Mouse (Mus musculus) CH12.LX (cell line): ENCODE results near the gene Naa40.

Experiments
- CHD1 ChIP-seq: IDR thresholded peaks from 2 replicates; pipeline ENCODE4 v1.6.1; 2012; ENCODE audit warnings: low read depth, low read length, improper control_type of control experiment, inconsistent platforms
- CHD2 ChIP-seq: IDR thresholded peaks from 2 replicates; pipeline ENCODE4 v1.6.1; 2011; ENCODE audit warnings: low read length, improper control_type of control experiment
- CTCF ChIP-seq, 2 experiments: IDR thresholded peaks in 1 of 2; conservative IDR thresholded peaks in 1 of 2; 2 replicates each; pipeline ENCODE4 v1.5.1; 2011 to 2012; ENCODE audit warnings: low read depth in 2 of 2, low read length in 2 of 2, improper control_type of control experiment in 1 of 2, inconsistent platforms in 1 of 2, mild to moderate bottlenecking in 1 of 2, moderate library complexity in 1 of 2
- MAX ChIP-seq: IDR thresholded peaks from 2 replicates; pipeline ENCODE4 v1.6.1; 2011; ENCODE audit warnings: low read length, improper control_type of control experiment
- MEF2A ChIP-seq: IDR thresholded peaks from 2 replicates; pipeline ENCODE4 v1.6.1; 2014; ENCODE audit warnings: low read depth, mild to moderate bottlenecking, inconsistent platforms, low read length, improper control_type of control experiment, borderline replicate concordance
- NELFE ChIP-seq: IDR thresholded peaks from 2 replicates; pipeline ENCODE4 v1.6.1; 2011; ENCODE audit warnings: low read depth, low read length, improper control_type of control experiment
- USF2 ChIP-seq: conservative IDR thresholded peaks from 2 replicates; pipeline ENCODE4 v1.6.1; 2011; ENCODE audit warnings: low read depth, low read length, improper control_type of control experiment

DNA sequence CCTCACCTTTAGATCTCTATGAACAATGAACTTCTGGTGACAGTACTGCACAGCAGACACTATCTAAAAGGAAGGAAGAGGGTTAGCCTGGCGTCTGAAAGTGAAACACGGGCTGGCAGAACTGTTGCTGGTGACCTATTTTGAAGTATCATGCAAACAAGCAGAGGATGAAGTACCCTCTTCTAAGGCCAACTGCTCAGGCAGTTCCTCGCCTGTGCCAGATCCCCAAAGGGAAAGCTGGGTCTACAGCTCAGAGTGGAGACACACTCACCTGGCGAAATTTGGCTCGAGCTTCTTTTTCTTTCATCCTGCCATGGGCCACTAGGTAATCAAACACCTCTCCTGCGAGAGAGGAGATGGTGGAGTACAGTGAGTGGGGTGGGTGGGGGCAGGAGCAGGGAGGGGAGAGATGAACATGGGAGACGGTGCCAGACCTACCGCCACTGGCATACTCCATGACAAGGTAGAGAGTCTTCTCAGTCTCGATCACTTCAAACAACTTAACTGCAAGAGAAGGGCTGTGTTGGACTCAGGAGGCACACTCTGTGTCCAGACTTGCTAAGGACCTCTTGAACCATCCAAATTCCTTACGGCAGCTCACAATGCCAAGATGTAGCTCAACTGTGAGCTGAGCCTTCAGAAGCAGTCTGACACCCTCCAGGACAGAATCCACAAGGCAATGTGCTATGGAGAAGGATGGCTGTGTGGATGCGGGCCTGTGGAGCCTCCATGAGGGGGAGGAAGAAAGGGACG is 45.8 kb upstream of the Naa40 start:
- TF ChIP-seq USF2 (no peak), CHD1 (no peak), MEF2A (no peak), MAX (no peak), CTCF (conservative IDR thresholded peaks at IDR 0.05 in 1 of 2, IDR thresholded peaks at IDR 0.05 in 1 of 2; ENCODE audit: low read depth in 2 of 2, low read length in 2 of 2) (no peak), CHD2 (no peak), NELFE (no peak)
